Mouse (Mus musculus) left cerebral cortex, adult 9 months (tissue): ENCODE results near the gene Rnf43.

Experiments used
- DNase-seq, 2 experiments: peaks; one replicate each; pipeline ENCODE4 v3.0.0; 2022; ENCODE audit warnings: low spot score in 2 of 2

The Rnf43 gene

GRCm38 (mm10) chr11:87758957-87759608, 96.6 kb downstream of the Rnf43 start:
- DNase-seq = no peak

GRCm38 (mm10) chr11:87759609-87760005, 97.1 kb downstream of the Rnf43 start:
- peak; percentile 52 to 58 for DNase-seq

GRCm38 (mm10) chr11:87760301-87761081, 98.0 kb downstream of the Rnf43 start, which contains the start of gene Tspoap1:
Tspoap1 (plus strand) TSS chr11:87760541.
- DNase-seq = peak; percentile 62 to 76

GRCm38 (mm10) chr11:87761181-87761721, 98.7 kb downstream of the Rnf43 start:
- DNase-seq = no peak

GRCm38 (mm10) chr11:87761806-87762701, 99.5 kb downstream of the Rnf43 start:
- peak in 1 of 2 experiments; percentile 37 for DNase-seq

GRCm38 (mm10) chr11:87762702-87763385, 100.3 kb downstream of the Rnf43 start:
- peak; percentile 47 to 70 for DNase-seq

- DNase-seq = peak; percentile 84 to 87
These were observed 101.0 kb downstream of the Rnf43 start for GRCm38 (mm10) chr11:87763511-87763987.

- peak in 1 of 2 experiments; percentile 54 for DNase-seq
These were observed 101.7 kb downstream of the Rnf43 start for GRCm38 (mm10) chr11:87763988-87764876.

GRCm38 (mm10) chr11:87768745-87769144, 106.2 kb downstream of the Rnf43 start:
- DNase-seq = no peak

- DNase-seq = peak in 1 of 2 experiments; percentile 79
These were observed 108.5 kb downstream of the Rnf43 start for GRCm38 (mm10) chr11:87770989-87771388.

GRCm38 (mm10) chr11:87772354-87772753, 109.8 kb downstream of the Rnf43 start:
- DNase-seq = no peak

GRCm38 (mm10) chr11:87778100-87778765, 115.7 kb downstream of the Rnf43 start:
- DNase-seq = peak; percentile 48 to 67

GRCm38 (mm10) chr11:87778915-87779314, 116.4 kb downstream of the Rnf43 start:
- DNase-seq = no peak

GRCm38 (mm10) chr11:87779392-87779791, 116.9 kb downstream of the Rnf43 start:
- no peak for DNase-seq

GRCm38 (mm10) chr11:87780130-87780529, 117.6 kb downstream of the Rnf43 start:
- no peak for DNase-seq
